Mouse (Mus musculus): ENCODE measurements at regions not wholly inside any gene's neighbourhood (a gene's known extent, or its start where the extent isn't known, plus 50 kb on each side); places are given as distances from the start of the nearest gene placed in this dataset.

- TF ChIP-seq CEBPB (IDR thresholded peaks at IDR 0.05; ENCODE audit: insufficient read depth, poor library complexity, severe bottlenecking): no peak
- no peak for TF ChIP-seq MAX (IDR thresholded peaks at IDR 0.05; ENCODE audit: low read depth)
- TF ChIP-seq POLR2A (IDR thresholded peaks at IDR 0.05; ENCODE audit: insufficient read length, low read depth): no peak
- TF ChIP-seq POLR2AphosphoS2 (IDR thresholded peaks at IDR 0.05; ENCODE audit: insufficient read length, low read depth): no peak
- TF ChIP-seq E2F4 (IDR thresholded peaks at IDR 0.05; ENCODE audit: insufficient read depth): no peak
- no peak for TF ChIP-seq TCF12 (IDR thresholded peaks at IDR 0.05; ENCODE audit: insufficient read depth, poor library complexity, severe bottlenecking)
- TF ChIP-seq USF1 (IDR thresholded peaks at IDR 0.05; ENCODE audit: low read depth): no peak
- TF ChIP-seq MYOD1 (IDR thresholded peaks at IDR 0.05; ENCODE audit: control insufficient read depth in 1 of 3, insufficient read length in 2 of 3, low read depth in 2 of 3): no peak
- TF ChIP-seq SRF (IDR thresholded peaks at IDR 0.05; ENCODE audit: control insufficient read depth, insufficient read length, low read depth): no peak
- TF ChIP-seq MYOG (IDR thresholded peaks at IDR 0.05; ENCODE audit: control insufficient read depth in 1 of 3, insufficient read depth in 1 of 3, insufficient read length in 2 of 3, low read depth in 2 of 3): no peak
- TF ChIP-seq TCF3 (IDR thresholded peaks at IDR 0.05; ENCODE audit: insufficient read length, low read depth): no peak
- TF ChIP-seq REST (IDR thresholded peaks at IDR 0.05; ENCODE audit: insufficient read depth, insufficient read length): no peak
These were observed 492.3 kb downstream of the Plcl1 start for GRCm38 (mm10) chr1:55898031-55898430.
